Mouse (Mus musculus): Measurements from ENCODE around the gene Slc51a. TPM values are rescaled to one million over a fixed set of nuclear protein-coding genes. Genes with fewer than 3 reads are reported as not detected.

Gene Slc51a
- total and polyA plus RNA-seq, 2 experiments from 2014 or later = 0.14 TPM; not detected in 1

GRCm38 (mm10) chr16:32430474-32431046 lies 57.1 kb downstream of the Slc51a start, which contains the start of gene Pcyt1a:
TSS of gene Pcyt1a (plus strand) at chr16:32430921.
- ATAC-seq (ENCODE audit: low FRiP score) = peak; percentile 98
- peak within 1 kb of the TSS; percentile 79 for H3K9ac ChIP-seq (replicated peaks; ENCODE audit: low read length, poor library complexity, severe bottlenecking)
- H3K9me3 ChIP-seq (ENCODE audit: low read length) = no peaks in the 10 kb centered on the region
- under 1% methylated on average over 49 of the region's 54 CpGs for WGBS
- no peaks in the 10 kb centered on the region for H3K36me3 ChIP-seq (ENCODE audit: insufficient read depth, low read length)
- peak; percentile 96 for DNase-seq (ENCODE audit: low spot score)
- H3K4me1 ChIP-seq (ENCODE audit: insufficient read depth, low read length) = peaks cover 5% of the 10 kb centered on the region; the same call in 1 of the 2 replicates
- no peaks in the 10 kb centered on the region for H3K27me3 ChIP-seq (ENCODE audit: insufficient read depth, low read length)
- H3K4me3 ChIP-seq (ENCODE audit: low read depth, low read length) = peak within 1 kb of the TSS; percentile 69
- TF ChIP-seq CTCF (IDR thresholded peaks at IDR 0.05) = peak; percentile 60
- H3K4me2 ChIP-seq (ENCODE audit: low read depth, low read length, poor library complexity, severe bottlenecking) = peak within 1 kb of the TSS; percentile 55
- peak within 1 kb of the TSS; percentile 92 for H3K27ac ChIP-seq (ENCODE audit: low read depth, low read length)

- Histone ChIP-seq H3K4me2 (ENCODE audit: low read depth, low read length, poor library complexity, severe bottlenecking) (no peak overlapping the region), H3K36me3 (ENCODE audit: insufficient read depth, low read length) (no peaks in the 10 kb centered on the region), H3K4me1 (ENCODE audit: insufficient read depth, low read length) (peaks cover 5% of the 10 kb centered on the region; the same call in 1 of the 2 replicates), H3K9ac (replicated peaks; ENCODE audit: low read length, poor library complexity, severe bottlenecking) (no peak overlapping the region), H3K27me3 (ENCODE audit: insufficient read depth, low read length) (no peaks in the 10 kb centered on the region), H3K4me3 (ENCODE audit: low read depth, low read length) (no peak overlapping the region), H3K9me3 (ENCODE audit: low read length) (no peaks in the 10 kb centered on the region), H3K27ac (ENCODE audit: low read depth, low read length) (no peak overlapping the region)
- TF ChIP-seq CTCF (IDR thresholded peaks at IDR 0.05) = no peak
- no peak for ATAC-seq (ENCODE audit: low FRiP score)
- no peak for DNase-seq (ENCODE audit: low spot score)
- 85% methylated on average over 3 of the region's 3 CpGs for WGBS
These were observed 60.2 kb downstream of the Slc51a start for GRCm38 (mm10) chr16:32427506-32427905.

Other genes with a start within 250 kb of the Slc51a start
- 29.9 and 39.6 TPM in 2 replicates for gene Fbxo45, start 240.7 kb downstream of the Slc51a start, total RNA-seq (2014; rRNA removed)
- 15.0 and 16.6 TPM in 2 replicates for gene Fbxo45, start 240.7 kb downstream of the Slc51a start, polyA plus RNA-seq (2015; fragmentation: Nextera tagmentation; extraction: Ambion mirVana)
- gene Wdr53, start 240.7 kb downstream of the Slc51a start, total RNA-seq (2014; rRNA removed) = 11.6 and 12.4 TPM in 2 replicates
- gene Wdr53, start 240.7 kb downstream of the Slc51a start, polyA plus RNA-seq (2015; fragmentation: Nextera tagmentation; extraction: Ambion mirVana) = 10.7 and 11.1 TPM in 2 replicates
- gene Smco1, start 216.4 kb downstream of the Slc51a start, total RNA-seq (2014; rRNA removed) = 0.38 TPM in 1 of 2 replicates, not detected in the other
- gene Smco1, start 216.4 kb downstream of the Slc51a start, polyA plus RNA-seq (2015; fragmentation: Nextera tagmentation; extraction: Ambion mirVana) = 0.11 TPM in 1 of 2 replicates, not detected in the other
- gene Rnf168, start 210.4 kb downstream of the Slc51a start, total RNA-seq (2014; rRNA removed) = 34.8 and 42.1 TPM in 2 replicates
- 22.3 and 27.1 TPM in 2 replicates for gene Rnf168, start 210.4 kb downstream of the Slc51a start, polyA plus RNA-seq (2015; fragmentation: Nextera tagmentation; extraction: Ambion mirVana)
- gene Ubxn7, start 155.6 kb downstream of the Slc51a start, total RNA-seq (2014; rRNA removed) = 37.0 and 50.4 TPM in 2 replicates
- 8.7 and 10.7 TPM in 2 replicates for gene Ubxn7, start 155.6 kb downstream of the Slc51a start, polyA plus RNA-seq (2015; fragmentation: Nextera tagmentation; extraction: Ambion mirVana)
- not detected in 2 replicates for gene Tm4sf19, start 87.4 kb downstream of the Slc51a start, total RNA-seq (2014; rRNA removed)
- gene Tm4sf19, start 87.4 kb downstream of the Slc51a start, polyA plus RNA-seq (2015; fragmentation: Nextera tagmentation; extraction: Ambion mirVana) = not detected in 2 replicates
- gene Tctex1d2, start 68.2 kb downstream of the Slc51a start, total RNA-seq (2014; rRNA removed) = 12.5 and 18.1 TPM in 2 replicates
- gene Tctex1d2, start 68.2 kb downstream of the Slc51a start, polyA plus RNA-seq (2015; fragmentation: Nextera tagmentation; extraction: Ambion mirVana) = 54.5 and 56.7 TPM in 2 replicates
- gene Pcyt1a, start 57.0 kb downstream of the Slc51a start, total RNA-seq (2014; rRNA removed) = 47.5 and 52.7 TPM in 2 replicates
- 49.2 and 49.3 TPM in 2 replicates for gene Pcyt1a, start 57.0 kb downstream of the Slc51a start, polyA plus RNA-seq (2015; fragmentation: Nextera tagmentation; extraction: Ambion mirVana)
- gene Zdhhc19, start 8.4 kb upstream of the Slc51a start, total RNA-seq (2014; rRNA removed) = not detected in 2 replicates
- gene Zdhhc19, start 8.4 kb upstream of the Slc51a start, polyA plus RNA-seq (2015; fragmentation: Nextera tagmentation; extraction: Ambion mirVana) = 0.19 and 0.25 TPM in 2 replicates
- gene Tfrc, start 121.0 kb upstream of the Slc51a start, total RNA-seq (2014; rRNA removed) = 51.2 and 91.4 TPM in 2 replicates
- gene Tfrc, start 121.0 kb upstream of the Slc51a start, polyA plus RNA-seq (2015; fragmentation: Nextera tagmentation; extraction: Ambion mirVana) = 39.8 and 40.6 TPM in 2 replicates
- 69.1 and 81.7 TPM in 2 replicates for gene Tnk2, start 156.0 kb upstream of the Slc51a start, total RNA-seq (2014; rRNA removed)
- 15.7 and 16.5 TPM in 2 replicates for gene Tnk2, start 156.0 kb upstream of the Slc51a start, polyA plus RNA-seq (2015; fragmentation: Nextera tagmentation; extraction: Ambion mirVana)
- gene Muc4, start 248.0 kb upstream of the Slc51a start, total RNA-seq (2014; rRNA removed) = 0.05 TPM in 1 of 2 replicates, not detected in the other
- gene Muc4, start 248.0 kb upstream of the Slc51a start, polyA plus RNA-seq (2015; fragmentation: Nextera tagmentation; extraction: Ambion mirVana) = not detected in 2 replicates